Mouse (Mus musculus) activated CD4-positive, CD25-positive, alpha-beta regulatory T cell, adult 9 weeks (primary cell): ENCODE results near the gene Mapk10. TPM values are rescaled to one million over a fixed set of nuclear protein-coding genes. Genes with fewer than 3 reads are reported as not detected.

Source experiments
- polyA plus RNA-seq: library from polyadenylated mRNA; unstranded; fragments of 100-300 nt; shearing (Covaris generic); gene quantifications from one replicate; pipeline ENCODE4 v1.2.1, GENCODE M21; 2017

Mapk10 gene
- not detected for polyA plus RNA-seq

GRCm38 (mm10) chr5:103211101-103211848, at the start of gene Mapk10:
Gene Mapk10 (minus strand): TSS chr5:103211334.

Other genes starting within 250 kb of the Mapk10 start
- gene Ptpn13, start 213.9 kb upstream of the Mapk10 start, polyA plus RNA-seq = 24.8 TPM